Mouse (Mus musculus): ENCODE data around the gene Mapk10. TPM values are rescaled to one million over a fixed set of nuclear protein-coding genes. Genes with fewer than 3 reads are reported as not detected.
"Not testable (repeated sequence)": the region's sequence is repeated elsewhere in the genome, so short reads cannot be mapped to it uniquely, and the experiment has no call there.

Gene Mapk10
- total and polyA plus RNA-seq, 3 experiments: 0.27 TPM; not detected in 2

- H3K27me3 ChIP-seq (ENCODE audit: insufficient read depth, low read length): no peaks in the 10 kb centered on the region
- H3K36me3 ChIP-seq (replicated peaks): no peaks in the 10 kb centered on the region
- TF ChIP-seq TAL1 (conservative IDR thresholded peaks at IDR 0.05; ENCODE audit: low read depth, low read length): no peak
- no peak for TF ChIP-seq GATA1 (IDR thresholded peaks at IDR 0.05; ENCODE audit: borderline replicate concordance, low read length)
- no peak for TF ChIP-seq CTCF (IDR thresholded peaks at IDR 0.05; ENCODE audit: low read depth, low read length)
- TF ChIP-seq POLR2AphosphoS5 (IDR thresholded peaks at IDR 0.05; ENCODE audit: insufficient replicate concordance, low read depth, low read length): no peak
- TF ChIP-seq GATA2 (IDR thresholded peaks at IDR 0.05; ENCODE audit: borderline replicate concordance, low read depth, low read length): no peak
- no peak for ATAC-seq (ENCODE audit: extremely low read depth, insufficient number of reproducible peaks, low FRiP score, poor library complexity, severe bottlenecking)
- peaks cover 25% of the 10 kb centered on the region for H3K9me3 ChIP-seq (replicated peaks)
- H3K4me1 ChIP-seq (ENCODE audit: insufficient read depth, low read depth, low read length): no peaks in the 10 kb centered on the region
- no peak overlapping the region for H3K4me3 ChIP-seq (ENCODE audit: low read depth, low read length)
- DNase-seq (ENCODE audit: low spot score): no peak
Measured at GRCm38 (mm10) chr5:102974400-102974799, 236.7 kb downstream of the Mapk10 start.

GRCm38 (mm10) chr5:102964396-102964795 lies 246.7 kb downstream of the Mapk10 start:
- TF ChIP-seq POLR2AphosphoS5 (IDR thresholded peaks at IDR 0.05; ENCODE audit: insufficient replicate concordance, low read depth, low read length): no peak
- no peak for TF ChIP-seq GATA1 (IDR thresholded peaks at IDR 0.05; ENCODE audit: borderline replicate concordance, low read length)
- TF ChIP-seq GATA2 (IDR thresholded peaks at IDR 0.05; ENCODE audit: borderline replicate concordance, low read depth, low read length): no peak
- no peak for TF ChIP-seq CTCF (IDR thresholded peaks at IDR 0.05; ENCODE audit: low read depth, low read length)
- TF ChIP-seq TAL1 (conservative IDR thresholded peaks at IDR 0.05; ENCODE audit: low read depth, low read length): no peak
- Histone ChIP-seq H3K27me3 (ENCODE audit: insufficient read depth, low read length) (no peaks in the 10 kb centered on the region), H3K9me3 (replicated peaks) (peaks cover 49% of the 10 kb centered on the region), H3K4me1 (ENCODE audit: insufficient read depth, low read depth, low read length) (no peaks in the 10 kb centered on the region), H3K4me3 (ENCODE audit: low read depth, low read length) (no peak overlapping the region), H3K36me3 (replicated peaks) (no peaks in the 10 kb centered on the region)
- DNase-seq (ENCODE audit: low spot score) (no peak), ATAC-seq (ENCODE audit: extremely low read depth, insufficient number of reproducible peaks, low FRiP score, poor library complexity, severe bottlenecking) (no peak)

GRCm38 (mm10) chr5:102953414-102953813 lies 257.7 kb downstream of the Mapk10 start:
- no peak overlapping the region for H3K4me3 ChIP-seq (ENCODE audit: low read depth, low read length)
- no peaks in the 10 kb centered on the region for H3K4me1 ChIP-seq (ENCODE audit: insufficient read depth, low read depth, low read length)
- TF ChIP-seq POLR2AphosphoS5 (IDR thresholded peaks at IDR 0.05; ENCODE audit: insufficient replicate concordance, low read depth, low read length) (no peak), GATA2 (IDR thresholded peaks at IDR 0.05; ENCODE audit: borderline replicate concordance, low read depth, low read length) (no peak), CTCF (IDR thresholded peaks at IDR 0.05; ENCODE audit: low read depth, low read length) (no peak), GATA1 (IDR thresholded peaks at IDR 0.05; ENCODE audit: borderline replicate concordance, low read length) (no peak), TAL1 (conservative IDR thresholded peaks at IDR 0.05; ENCODE audit: low read depth, low read length) (no peak)
- DNase-seq (ENCODE audit: low spot score): no peak
- no peaks in the 10 kb centered on the region for H3K36me3 ChIP-seq (replicated peaks)
- no peak for ATAC-seq (ENCODE audit: extremely low read depth, insufficient number of reproducible peaks, low FRiP score, poor library complexity, severe bottlenecking)
- no peaks in the 10 kb centered on the region for H3K27me3 ChIP-seq (ENCODE audit: insufficient read depth, low read length)
- H3K9me3 ChIP-seq (replicated peaks): peaks cover 30% of the 10 kb centered on the region

GRCm38 (mm10) chr5:102952918-102953317 lies 258.2 kb downstream of the Mapk10 start:
- no peaks in the 10 kb centered on the region for H3K27me3 ChIP-seq (ENCODE audit: insufficient read depth, low read length)

GRCm38 (mm10) chr5:102947061-102947711 lies 263.9 kb downstream of the Mapk10 start:
- no peak for TF ChIP-seq GATA2 (IDR thresholded peaks at IDR 0.05; ENCODE audit: borderline replicate concordance, low read depth, low read length)
- TF ChIP-seq TAL1 (conservative IDR thresholded peaks at IDR 0.05; ENCODE audit: low read depth, low read length): no peak
- TF ChIP-seq POLR2AphosphoS5 (IDR thresholded peaks at IDR 0.05; ENCODE audit: insufficient replicate concordance, low read depth, low read length): no peak
- no peak for TF ChIP-seq GATA1 (IDR thresholded peaks at IDR 0.05; ENCODE audit: borderline replicate concordance, low read length)
- no peak for TF ChIP-seq CTCF (IDR thresholded peaks at IDR 0.05; ENCODE audit: low read depth, low read length)
- Histone ChIP-seq H3K9me3 (replicated peaks) (peaks cover 56% of the 10 kb centered on the region), H3K27me3 (ENCODE audit: insufficient read depth, low read length) (no peaks in the 10 kb centered on the region), H3K36me3 (replicated peaks) (no peaks in the 10 kb centered on the region), H3K4me1 (ENCODE audit: insufficient read depth, low read depth, low read length) (no peaks in the 10 kb centered on the region), H3K4me3 (ENCODE audit: low read depth, low read length) (no peak overlapping the region)
- DNase-seq (ENCODE audit: low spot score) (no peak), ATAC-seq (ENCODE audit: extremely low read depth, insufficient number of reproducible peaks, low FRiP score, poor library complexity, severe bottlenecking) (no peak)

More at GRCm38 (mm10) chr5:102952918-102953317, 258.2 kb downstream of the Mapk10 start:
- ATAC-seq (ENCODE audit: extremely low read depth, insufficient number of reproducible peaks, low FRiP score, poor library complexity, severe bottlenecking): no peak
- no peak for DNase-seq (ENCODE audit: low spot score)
- Histone ChIP-seq H3K36me3 (replicated peaks) (no peaks in the 10 kb centered on the region), H3K4me3 (ENCODE audit: low read depth, low read length) (no peak overlapping the region), H3K9me3 (replicated peaks) (peaks cover 30% of the 10 kb centered on the region), H3K4me1 (ENCODE audit: insufficient read depth, low read depth, low read length) (no peaks in the 10 kb centered on the region)
- TF ChIP-seq POLR2AphosphoS5 (IDR thresholded peaks at IDR 0.05; ENCODE audit: insufficient replicate concordance, low read depth, low read length) (no peak), GATA1 (IDR thresholded peaks at IDR 0.05; ENCODE audit: borderline replicate concordance, low read length) (no peak), CTCF (IDR thresholded peaks at IDR 0.05; ENCODE audit: low read depth, low read length) (no peak), GATA2 (IDR thresholded peaks at IDR 0.05; ENCODE audit: borderline replicate concordance, low read depth, low read length) (no peak), TAL1 (conservative IDR thresholded peaks at IDR 0.05; ENCODE audit: low read depth, low read length) (no peak)

- H3K4me3 ChIP-seq (ENCODE audit: low read depth, low read length): no peak overlapping the region
- ATAC-seq (ENCODE audit: extremely low read depth, insufficient number of reproducible peaks, low FRiP score, poor library complexity, severe bottlenecking) (no peak), DNase-seq (ENCODE audit: low spot score) (no peak)
- TF ChIP-seq TAL1 (conservative IDR thresholded peaks at IDR 0.05; ENCODE audit: low read depth, low read length) (no peak), GATA2 (IDR thresholded peaks at IDR 0.05; ENCODE audit: borderline replicate concordance, low read depth, low read length) (no peak), POLR2AphosphoS5 (IDR thresholded peaks at IDR 0.05; ENCODE audit: insufficient replicate concordance, low read depth, low read length) (no peak), GATA1 (IDR thresholded peaks at IDR 0.05; ENCODE audit: borderline replicate concordance, low read length) (no peak), CTCF (IDR thresholded peaks at IDR 0.05; ENCODE audit: low read depth, low read length) (no peak)
- H3K9me3 ChIP-seq (replicated peaks): peaks cover 57% of the 10 kb centered on the region
- H3K27me3 ChIP-seq (ENCODE audit: insufficient read depth, low read length): no peaks in the 10 kb centered on the region
- no peaks in the 10 kb centered on the region for H3K4me1 ChIP-seq (ENCODE audit: insufficient read depth, low read depth, low read length)
- no peaks in the 10 kb centered on the region for H3K36me3 ChIP-seq (replicated peaks)
Measured at GRCm38 (mm10) chr5:102946625-102947024, 264.5 kb downstream of the Mapk10 start.

GRCm38 (mm10) chr5:102943864-102944630 lies 267.1 kb downstream of the Mapk10 start:
- peaks cover 49% of the 10 kb centered on the region for H3K9me3 ChIP-seq (replicated peaks)
- H3K36me3 ChIP-seq (replicated peaks); DNase-seq (ENCODE audit: low spot score); H3K4me1 ChIP-seq (ENCODE audit: insufficient read depth, low read depth, low read length); ATAC-seq (ENCODE audit: extremely low read depth, insufficient number of reproducible peaks, low FRiP score, poor library complexity, severe bottlenecking); H3K4me3 ChIP-seq (ENCODE audit: low read depth, low read length); H3K27me3 ChIP-seq (ENCODE audit: insufficient read depth, low read length): not testable (repeated sequence)

All from G1E (cell line).